In genomic region chr4:84500796-84501349, GRCm38 (mm10) we compare ENCODE assay signal across 19 mouse cellular contexts.
A peak's percentile ranks its signal among the peaks of the same experiment; 100 is the strongest.
DNase-seq lines count a peak whose midpoint lies in the region; ATAC-seq lines count a peak whose summit lies in the region.
"Had no signal": no experiment of that assay in that cellular context is flagged by ENCODE, and none has a peak within 500 bp of the region (broad histone marks: within the 10 kb centered on the region; RNA-seq: fewer than 3 reads in every experiment).

No protein-coding gene starts in this region.

- 0 out of 2 replicates have a peak overlapping the region, but pooled peaks have one; percentile 25 for H3K27ac ChIP-seq in hindbrain, embryonic 13.5 days
- H3K27ac ChIP-seq in hindbrain, embryonic 10.5 days, result no peak overlapping the region
- peak overlapping the region; percentile 1; the same call in 1 of the 2 replicates for H3K27ac ChIP-seq in embryonic facial prominence, embryonic 10.5 days (replicated peaks)
- no peak overlapping the region for H3K27ac ChIP-seq in kidney, embryonic 16.5 days (ENCODE audit: low read length)
- H3K27ac ChIP-seq: forebrain, embryonic 13.5 days; heart, embryonic 15.5 days; intestine, embryonic 15.5 days; kidney, embryonic 15.5 days; midbrain, embryonic 10.5 days had no signal

- no peak for ATAC-seq in hindbrain, embryonic 13.5 days (ENCODE audit: low FRiP score)
- peak; percentile 93 for ATAC-seq in granulocyte monocyte progenitor cell, adult 5-6 weeks (replicated peaks; ENCODE audit: poor library complexity, severe bottlenecking)
- ATAC-seq in kidney, embryonic 16.5 days (ENCODE audit: low FRiP score, low TSS enrichment), result no peak
- ATAC-seq: forebrain, embryonic 13.5 days; intestine, embryonic 15.5 days had no signal

- no peaks in the 10 kb centered on the region for H3K36me3 ChIP-seq in hindbrain, embryonic 13.5 days
- no peaks in the 10 kb centered on the region for H3K36me3 ChIP-seq in hindbrain, embryonic 10.5 days
- H3K36me3 ChIP-seq in embryonic facial prominence, embryonic 10.5 days (replicated peaks), result no peaks in the 10 kb centered on the region
- no peaks in the 10 kb centered on the region for H3K36me3 ChIP-seq in kidney, embryonic 16.5 days (ENCODE audit: insufficient read depth, low read length)
- H3K36me3 ChIP-seq: heart, embryonic 15.5 days; intestine, embryonic 15.5 days; kidney, embryonic 15.5 days; midbrain, embryonic 10.5 days had no signal

- H3K4me1 ChIP-seq in hindbrain, embryonic 13.5 days (replicated peaks), result peaks cover 12% of the 10 kb centered on the region
- H3K4me1 ChIP-seq in hindbrain, embryonic 10.5 days (replicated peaks), result 0 out of 2 replicates have a peak, but pooled peaks cover 7% of the 10 kb centered on the region
- H3K4me1 ChIP-seq in embryonic facial prominence, embryonic 10.5 days, result peaks cover 78% of the 10 kb centered on the region
- peaks cover 12% of the 10 kb centered on the region; the same call in 1 of the 2 replicates for H3K4me1 ChIP-seq in kidney, embryonic 16.5 days (ENCODE audit: insufficient read depth, low read length)
- H3K4me1 ChIP-seq: heart, embryonic 15.5 days; midbrain, embryonic 10.5 days had no signal

- H3K27me3 ChIP-seq in hindbrain, embryonic 13.5 days, result no peaks in the 10 kb centered on the region
- H3K27me3 ChIP-seq in hindbrain, embryonic 10.5 days (ENCODE audit: insufficient read depth, poor library complexity, severe bottlenecking), result no peaks in the 10 kb centered on the region
- H3K27me3 ChIP-seq in embryonic facial prominence, embryonic 10.5 days (replicated peaks; ENCODE audit: low read depth, poor library complexity, severe bottlenecking), result no peaks in the 10 kb centered on the region
- no peaks in the 10 kb centered on the region for H3K27me3 ChIP-seq in kidney, embryonic 16.5 days (ENCODE audit: insufficient read depth, low read length)
- H3K27me3 ChIP-seq: forebrain, embryonic 13.5 days; heart, embryonic 15.5 days; intestine, embryonic 15.5 days; kidney, embryonic 15.5 days had no signal

- H3K4me2 ChIP-seq in hindbrain, embryonic 13.5 days, result no peak overlapping the region
- no peak overlapping the region for H3K4me2 ChIP-seq in kidney, embryonic 16.5 days (replicated peaks; ENCODE audit: low read depth, low read length)
- H3K4me2 ChIP-seq: forebrain, embryonic 13.5 days; heart, embryonic 15.5 days; intestine, embryonic 15.5 days had no signal

- H3K9me3 ChIP-seq in hindbrain, embryonic 13.5 days, result no peaks in the 10 kb centered on the region
- no peaks in the 10 kb centered on the region for H3K9me3 ChIP-seq in hindbrain, embryonic 10.5 days
- H3K9me3 ChIP-seq in embryonic facial prominence, embryonic 10.5 days, result no peaks in the 10 kb centered on the region
- no peaks in the 10 kb centered on the region for H3K9me3 ChIP-seq in kidney, embryonic 16.5 days (ENCODE audit: low read length)
- H3K9me3 ChIP-seq: forebrain, embryonic 13.5 days; heart, embryonic 15.5 days; intestine, embryonic 15.5 days; kidney, embryonic 15.5 days; midbrain, embryonic 10.5 days had no signal

- no peak for DNase-seq in hindbrain, embryonic 10.5 days (ENCODE audit: low spot score)
- DNase-seq in embryonic facial prominence, embryonic 10.5 days (ENCODE audit: low spot score), result peak; percentile 22
- peak; percentile 23 for DNase-seq in mesoderm, embryonic 11.5 days (ENCODE audit: low read depth, low spot score)
- no peak for DNase-seq in frontal cortex, postnatal 36 days (ENCODE audit: low spot score in 2 of 2)
- no peak for DNase-seq in left cerebral cortex, adult 8-10 months (ENCODE audit: low spot score in 2 of 2)
- DNase-seq: adrenal gland, postnatal 36 days; B cell, adult 2 months; heart, adult 18-20 months; layer of hippocampus, postnatal 36 days; left cerebral cortex, postnatal 4 days; thymus, adult 2 months had no signal

- no peak overlapping the region for H3K9ac ChIP-seq in hindbrain, embryonic 13.5 days
- no peak overlapping the region for H3K9ac ChIP-seq in kidney, embryonic 16.5 days (replicated peaks; ENCODE audit: low read length)
- H3K9ac ChIP-seq: forebrain, embryonic 13.5 days; heart, embryonic 15.5 days; intestine, embryonic 15.5 days; kidney, embryonic 15.5 days had no signal

- H3K4me3 ChIP-seq in hindbrain, embryonic 13.5 days, result no peak overlapping the region
- H3K4me3 ChIP-seq in hindbrain, embryonic 10.5 days, result no peak overlapping the region
- no peak overlapping the region for H3K4me3 ChIP-seq in embryonic facial prominence, embryonic 10.5 days
- H3K4me3 ChIP-seq in kidney, embryonic 16.5 days (ENCODE audit: low read length), result no peak overlapping the region
- H3K4me3 ChIP-seq: forebrain, embryonic 13.5 days; heart, embryonic 15.5 days; intestine, embryonic 15.5 days; kidney, embryonic 15.5 days; midbrain, embryonic 10.5 days had no signal

- WGBS in hindbrain, embryonic 13.5 days, result 56% methylated on average over 4 of the region's 4 CpGs
- WGBS in hindbrain, embryonic 10.5 days, result 56% methylated on average over 4 of the region's 4 CpGs
- WGBS in embryonic facial prominence, embryonic 10.5 days, result 29% methylated on average over 4 of the region's 4 CpGs
- 36% methylated on average over 4 of the region's 4 CpGs for WGBS in kidney, embryonic 16.5 days

Comparison
In these comparisons a context has a peak if more than half of its experiments do, and no peak if none do; other contexts are left out.
1. H3K27ac ChIP-seq: peak in hindbrain, embryonic 13.5 days (single experiment) and embryonic facial prominence, embryonic 10.5 days (single experiment); none in hindbrain, embryonic 10.5 days (single experiment) and kidney, embryonic 16.5 days (single experiment).
2. DNase-seq: peak in embryonic facial prominence, embryonic 10.5 days (single experiment) and mesoderm, embryonic 11.5 days (single experiment); none in hindbrain, embryonic 10.5 days (single experiment), frontal cortex, postnatal 36 days (0 of 2) and left cerebral cortex, adult 8-10 months (0 of 2).